Mouse (Mus musculus) embryo, embryonic 9.5 days (tissue): ENCODE data around the gene Fgfr2.
A peak's percentile ranks its signal among the peaks of the same experiment; 100 is the strongest.
"Not testable (repeated sequence)": the region's sequence is repeated elsewhere in the genome, so short reads cannot be mapped to it uniquely, and the experiment has no call there.

Experiments used
- DNase-seq: peaks from one replicate; pipeline ENCODE4 v3.0.0-alpha.2; 2017; ENCODE audit errors: extremely low spot score

The Fgfr2 gene

GRCm38 (mm10) chr7:132664815-132665214 is 458.3 kb downstream of the Fgfr2 start:
- no peak for DNase-seq

GRCm38 (mm10) chr7:132662831-132663230 is 460.3 kb downstream of the Fgfr2 start:
- DNase-seq: not testable (repeated sequence)

- no peak for DNase-seq
These were observed 463.5 kb downstream of the Fgfr2 start for GRCm38 (mm10) chr7:132659633-132660032.

- no peak for DNase-seq
These were observed 464.5 kb downstream of the Fgfr2 start for GRCm38 (mm10) chr7:132658688-132659087.

GRCm38 (mm10) chr7:132658058-132658450 is 465.1 kb downstream of the Fgfr2 start:
- no peak for DNase-seq

GRCm38 (mm10) chr7:132657371-132658057 is 465.6 kb downstream of the Fgfr2 start:
- DNase-seq: peak; percentile 43

- DNase-seq: peak; percentile 88
These were observed 466.6 kb downstream of the Fgfr2 start for GRCm38 (mm10) chr7:132656548-132656947.

GRCm38 (mm10) chr7:132656075-132656474 is 467.1 kb downstream of the Fgfr2 start:
- peak; percentile 90 for DNase-seq

- no peak for DNase-seq
These were observed 468.7 kb downstream of the Fgfr2 start for GRCm38 (mm10) chr7:132654412-132654811.

GRCm38 (mm10) chr7:132646514-132646913 is 476.6 kb downstream of the Fgfr2 start:
- no peak for DNase-seq

GRCm38 (mm10) chr7:132644605-132645279 is 478.4 kb downstream of the Fgfr2 start:
- no peak for DNase-seq

- DNase-seq: no peak
These were observed 481.5 kb downstream of the Fgfr2 start for GRCm38 (mm10) chr7:132641606-132642005.

GRCm38 (mm10) chr7:132640946-132641345 is 482.2 kb downstream of the Fgfr2 start:
- no peak for DNase-seq

- DNase-seq: peak; percentile 63
These were observed 484.6 kb downstream of the Fgfr2 start for GRCm38 (mm10) chr7:132638446-132639087.

- DNase-seq: no peak
These were observed 485.9 kb downstream of the Fgfr2 start for GRCm38 (mm10) chr7:132637292-132637691.

GRCm38 (mm10) chr7:132631313-132631712 is 491.8 kb downstream of the Fgfr2 start:
- DNase-seq: no peak

- no peak for DNase-seq
These were observed 495.7 kb downstream of the Fgfr2 start for GRCm38 (mm10) chr7:132627448-132627847.

- DNase-seq: no peak
These were observed 497.0 kb downstream of the Fgfr2 start for GRCm38 (mm10) chr7:132626174-132626573.

GRCm38 (mm10) chr7:132624161-132624560 is 499.0 kb downstream of the Fgfr2 start:
- no peak for DNase-seq

GRCm38 (mm10) chr7:132619975-132620918 is 502.9 kb downstream of the Fgfr2 start:
- no peak for DNase-seq

GRCm38 (mm10) chr7:132619549-132619948 is 503.6 kb downstream of the Fgfr2 start:
- DNase-seq: no peak
